Mouse (Mus musculus) neural tube, embryonic 13.5 days (tissue): ENCODE data around the gene Cic. TPM values are rescaled to one million over a fixed set of nuclear protein-coding genes. Genes with fewer than 3 reads are reported as not detected.
A peak's percentile ranks its signal among the peaks of the same experiment; 100 is the strongest.

Experiments used
- ATAC-seq: fragments of 200-750 bp; cut with Nextera tagmentation; 2 replicates; pipeline ENCODE4 v1.8.0; 2017; ENCODE audit warnings: low read depth, mild to moderate bottlenecking, moderate TSS enrichment, moderate library complexity
- H3K27ac ChIP-seq: fragments of 300-500 bp; sonication (generic); replicated peaks from 2 replicates; pipeline ENCODE4 v1.5.1; 2015; ENCODE audit warnings: moderate library complexity, mild to moderate bottlenecking, inconsistent platforms
- H3K27me3 ChIP-seq: fragments of 300-500 bp; sonication (generic); 2 replicates; pipeline ENCODE4 v1.6.1; 2015; ENCODE audit warnings: mild to moderate bottlenecking, inconsistent platforms
- H3K36me3 ChIP-seq: fragments of 300-500 bp; sonication (generic); 2 replicates; pipeline ENCODE4 v1.6.1; 2015; ENCODE audit warnings: mild to moderate bottlenecking, inconsistent platforms
- H3K4me1 ChIP-seq: fragments of 300-500 bp; sonication (generic); replicated peaks from 2 replicates; pipeline ENCODE4 v1.6.1; 2015; ENCODE audit warnings: inconsistent platforms
- H3K4me2 ChIP-seq: fragments of 300-500 bp; sonication (generic); 2 replicates; pipeline ENCODE4 v1.6.1; 2015; ENCODE audit warnings: inconsistent platforms, mild to moderate bottlenecking, moderate library complexity
- H3K4me3 ChIP-seq: fragments of 300-500 bp; sonication (generic); 2 replicates; pipeline ENCODE4 v1.5.1; 2015; ENCODE audit warnings: mild to moderate bottlenecking, inconsistent platforms
- H3K9ac ChIP-seq: fragments of 300-500 bp; sonication (generic); 2 replicates; pipeline ENCODE4 v1.6.1; 2015; ENCODE audit warnings: moderate library complexity, mild to moderate bottlenecking, inconsistent platforms
- H3K9me3 ChIP-seq: fragments of 300-500 bp; sonication (generic); 2 replicates; pipeline ENCODE4 v1.6.1; 2016; ENCODE audit warnings: inconsistent platforms
- WGBS: fragments of 180-500 bp; shearing (Covaris S2); methylation state at CpG from one replicate; pipeline ENCODE4 v1.1.7; 2015; 5-methylcytosine and 5-hydroxymethylcytosine counted together
- microRNA-seq: library from miRNA; unstranded; fragments of <30 nt; microRNA quantifications from one replicate; pipeline ENCODE4, GENCODE M21; 2016
- polyA plus RNA-seq: library from polyadenylated mRNA; unstranded; fragments of >200 nt; fragmentation: Nextera tagmentation; extraction: Ambion mirVana; gene quantifications from 2 replicates; pipeline ENCODE4 v1.2.1, GENCODE M21; 2015

Gene Cic
- polyA plus RNA-seq, 1 experiment from 2014 or later: 40.2 TPM

DNA sequence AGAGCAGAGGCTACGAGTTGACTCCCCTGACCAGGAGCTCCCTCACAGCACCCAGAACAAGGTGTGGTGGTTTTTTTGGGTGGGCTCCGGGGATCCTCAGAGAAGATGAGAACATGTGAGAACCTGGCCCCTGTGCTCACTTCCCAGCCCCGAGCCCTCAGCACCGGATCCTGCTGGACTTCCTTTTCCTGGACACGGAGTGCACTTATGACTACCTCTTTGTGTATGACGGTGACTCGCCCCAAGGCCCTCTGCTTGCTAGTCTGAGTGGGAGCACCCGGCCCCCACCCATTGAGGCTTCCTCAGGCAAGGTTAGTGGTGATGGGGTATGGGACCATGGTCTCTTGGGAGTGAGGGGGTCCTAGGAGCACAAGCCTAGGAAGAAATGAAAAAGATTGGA, 58.7 kb downstream of the Cic start:
- Histone ChIP-seq H3K27me3 (no peaks in the 10 kb centered on the region), H3K9ac (no peak overlapping the region), H3K4me3 (no peak overlapping the region), H3K9me3 (no peaks in the 10 kb centered on the region), H3K4me2 (no peak overlapping the region), H3K4me1 (peaks cover 10% of the 10 kb centered on the region), H3K36me3 (peaks cover 35% of the 10 kb centered on the region), H3K27ac (no peak overlapping the region)
- 79% methylated on average over 8 of the region's 8 CpGs for whole genome bisulfite sequencing
- ATAC-seq: no peak

DNA sequence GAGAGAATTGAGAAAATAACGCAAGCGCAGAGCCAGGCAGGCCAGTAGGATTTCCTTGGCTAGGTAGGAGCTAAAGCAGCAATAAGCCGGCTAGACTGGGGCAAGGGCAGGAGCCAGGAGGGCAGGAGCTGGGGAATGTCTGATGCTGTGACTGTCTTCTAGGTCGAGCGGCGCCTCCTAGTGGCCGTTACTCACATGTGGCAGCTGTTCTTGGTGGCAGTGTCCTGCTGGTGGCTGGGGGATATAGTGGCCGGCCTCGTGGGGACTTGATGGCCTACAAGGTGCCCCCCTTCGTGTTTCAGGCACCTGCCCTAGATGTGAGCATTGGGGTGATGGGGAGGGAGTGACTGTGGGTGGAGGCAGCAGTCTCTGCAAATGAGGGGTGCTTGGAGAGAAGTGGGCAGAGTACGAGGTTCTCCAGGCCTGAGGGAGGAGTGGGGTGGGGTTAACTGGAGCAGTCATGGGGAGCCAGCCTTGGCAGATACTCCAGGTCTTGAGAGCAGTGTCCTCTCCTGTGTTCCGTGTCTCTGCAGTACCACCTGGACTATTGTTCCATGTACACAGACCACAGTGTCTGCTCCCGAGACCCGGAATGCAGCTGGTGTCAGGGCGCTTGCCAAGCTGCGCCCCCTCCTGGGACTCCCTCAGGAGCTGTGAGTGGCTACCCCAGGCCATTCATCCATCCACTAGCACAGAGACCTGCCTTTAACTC, 66.2 kb downstream of the Cic start:
- ATAC-seq: peak; percentile 38; the same call in 1 of the 2 replicates
- WGBS: 42% methylated on average over 16 of the region's 16 CpGs

DNA sequence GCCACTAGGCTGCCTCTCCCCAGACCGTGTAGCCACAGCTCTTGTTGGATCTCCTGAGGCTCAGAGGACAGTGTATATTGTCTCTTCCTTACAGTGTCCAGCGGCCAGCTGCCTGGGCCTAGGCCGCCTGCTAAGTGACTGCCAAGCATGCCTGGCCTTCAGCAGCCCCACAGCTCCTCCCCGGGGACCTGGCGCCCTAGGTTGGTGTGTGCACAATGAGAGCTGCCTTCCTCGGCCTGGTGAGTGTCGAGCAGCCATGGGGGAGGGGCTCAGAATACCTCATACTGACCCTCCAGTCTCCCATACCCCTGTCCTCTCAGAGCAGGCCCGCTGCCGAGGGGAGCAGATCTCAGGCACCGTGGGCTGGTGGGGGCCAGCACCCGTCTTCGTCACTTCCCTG, 67.0 kb downstream of the Cic start:
- 0 out of 2 replicates have a peak, but pooled peaks have one; percentile 22 for ATAC-seq
- Histone ChIP-seq H3K36me3 (peaks cover 77% of the 10 kb centered on the region), H3K27ac (no peak overlapping the region), H3K27me3 (no peaks in the 10 kb centered on the region), H3K9me3 (no peaks in the 10 kb centered on the region), H3K4me3 (no peak overlapping the region), H3K9ac (no peak overlapping the region), H3K4me1 (no peaks in the 10 kb centered on the region; the same call in 1 of the 2 replicates), H3K4me2 (no peak overlapping the region)
- WGBS: 82% methylated on average over 12 of the region's 12 CpGs

More for the DNA sequence above, 66.2 kb downstream of the Cic start:
- Histone ChIP-seq H3K4me2 (no peak overlapping the region), H3K4me3 (no peak overlapping the region), H3K36me3 (peaks cover 75% of the 10 kb centered on the region), H3K27me3 (no peaks in the 10 kb centered on the region), H3K9me3 (no peaks in the 10 kb centered on the region), H3K27ac (no peak overlapping the region), H3K4me1 (no peaks in the 10 kb centered on the region; the same call in 1 of the 2 replicates), H3K9ac (no peak overlapping the region)

DNA sequence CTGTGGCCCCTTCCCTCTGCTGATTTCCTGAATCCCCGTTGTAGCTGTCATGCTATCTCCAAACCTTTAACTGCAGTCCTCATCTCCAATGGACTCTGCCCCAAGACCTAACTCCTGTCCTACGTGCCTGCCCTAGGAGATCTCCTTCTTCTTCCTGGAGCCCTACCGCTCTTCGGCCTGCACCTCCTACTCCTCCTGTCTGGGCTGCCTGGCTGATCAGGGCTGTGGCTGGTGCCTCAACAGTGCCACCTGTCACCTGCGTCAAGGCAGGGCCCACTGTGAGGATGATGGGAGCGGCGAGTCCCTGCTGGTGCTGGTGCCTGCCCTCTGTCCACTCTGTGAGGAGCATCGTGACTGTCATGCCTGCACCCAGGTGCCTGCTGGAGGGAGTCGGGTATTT, 71.8 kb downstream of the Cic start:
- Histone ChIP-seq H3K9ac (no peak overlapping the region), H3K4me2 (no peak overlapping the region), H3K4me3 (no peak overlapping the region), H3K36me3 (peaks cover 89% of the 10 kb centered on the region), H3K27ac (no peak overlapping the region), H3K27me3 (no peaks in the 10 kb centered on the region), H3K9me3 (no peaks in the 10 kb centered on the region), H3K4me1 (no peaks in the 10 kb centered on the region)
- ATAC-seq: no peak
- 94% methylated on average over 9 of the region's 9 CpGs for WGBS

DNA sequence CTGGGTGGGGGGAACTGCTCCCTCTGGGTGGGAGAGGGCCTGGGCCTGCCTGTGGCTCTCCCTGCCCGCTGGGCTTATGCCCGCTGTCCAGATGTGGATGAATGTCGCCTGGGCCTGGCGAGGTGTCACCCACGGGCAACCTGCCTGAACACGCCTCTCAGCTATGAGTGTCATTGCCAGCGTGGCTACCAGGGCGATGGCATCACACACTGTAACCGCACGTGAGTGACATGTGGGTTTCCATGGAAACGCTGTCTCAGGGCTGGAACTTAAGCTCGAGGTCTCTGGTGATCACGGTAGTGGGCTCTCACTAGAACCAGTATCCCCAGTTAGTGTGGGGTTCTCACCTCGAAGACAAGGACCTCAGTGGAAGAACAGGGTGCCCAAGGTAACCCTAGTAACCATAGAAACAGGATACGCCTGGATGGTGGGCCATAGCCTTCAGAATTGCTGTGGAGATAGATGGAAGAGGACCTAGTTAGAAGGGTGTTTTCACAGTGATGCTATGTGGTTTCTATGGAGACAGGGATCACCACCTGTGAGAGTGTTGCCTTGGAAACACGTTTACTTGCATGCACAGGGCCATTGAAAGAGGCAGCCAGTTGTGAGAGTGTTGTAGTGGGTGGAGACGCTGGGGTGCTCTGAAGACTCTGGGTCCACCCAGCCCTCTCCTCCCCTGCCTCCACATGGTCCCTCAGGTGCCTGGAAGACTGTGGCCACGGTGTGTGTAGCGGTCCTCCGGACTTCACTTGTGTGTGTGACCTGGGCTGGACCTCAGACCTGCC, 73.7 kb downstream of the Cic start:
- H3K27ac ChIP-seq: no peak overlapping the region
- H3K36me3 ChIP-seq: peaks cover 86% of the 10 kb centered on the region

More for the DNA sequence above, 73.7 kb downstream of the Cic start:
- Histone ChIP-seq H3K4me2 (no peak overlapping the region), H3K9me3 (no peaks in the 10 kb centered on the region), H3K27me3 (no peaks in the 10 kb centered on the region), H3K9ac (no peak overlapping the region), H3K4me3 (no peak overlapping the region), H3K4me1 (no peaks in the 10 kb centered on the region)
- 0 out of 2 replicates have a peak, but pooled peaks have one; percentile 12 for ATAC-seq
- WGBS: 75% methylated on average over 20 of the region's 20 CpGs

Small RNA genes within 50 kb of the gene (microRNA-seq; reads per million reads assigned to microRNA genes)
- gene Mir7048: not detected

Other genes with a start within 250 kb of the Cic start
- 15.2 and 15.3 TPM in 2 replicates for gene Grik5, start 195.4 kb upstream of the Cic start, polyA plus RNA-seq
- 32.8 and 35.4 TPM in 2 replicates for gene Zfp574, start 195.1 kb upstream of the Cic start, polyA plus RNA-seq
- gene Pou2f2, start 88.0 kb upstream of the Cic start, polyA plus RNA-seq: 28.0 and 29.4 TPM in 2 replicates
- gene Dedd2, start 47.1 kb upstream of the Cic start, polyA plus RNA-seq: 16.6 and 17.7 TPM in 2 replicates
- 2.0 and 2.1 TPM in 2 replicates for gene Zfp526, start 46.3 kb upstream of the Cic start, polyA plus RNA-seq
- gene Gsk3a, start 29.9 kb upstream of the Cic start, polyA plus RNA-seq: 16.5 and 16.8 TPM in 2 replicates
- 4.9 and 8.0 TPM in 2 replicates for gene Erf, start 16.9 kb upstream of the Cic start, polyA plus RNA-seq
- gene Pafah1b3, start 30.3 kb downstream of the Cic start, polyA plus RNA-seq: 525 and 535 TPM in 2 replicates
- 2.1 and 2.9 TPM in 2 replicates for gene Prr19, start 33.7 kb downstream of the Cic start, polyA plus RNA-seq
- gene Tmem145, start 38.4 kb downstream of the Cic start, polyA plus RNA-seq: 51.7 and 52.2 TPM in 2 replicates
- gene Megf8, start 49.5 kb downstream of the Cic start, polyA plus RNA-seq: 18.3 TPM in 2 replicates
- not detected in 2 replicates for gene Cnfn, start 102.0 kb downstream of the Cic start, polyA plus RNA-seq
- 9.9 and 11.4 TPM in 2 replicates for gene Lipe, start 131.0 kb downstream of the Cic start, polyA plus RNA-seq
- gene Cxcl17, start 145.2 kb downstream of the Cic start, polyA plus RNA-seq: 0.41 and 0.63 TPM in 2 replicates
- gene Ceacam1, start 209.9 kb downstream of the Cic start, polyA plus RNA-seq: 1.5 and 2.2 TPM in 2 replicates